Mouse (Mus musculus) megakaryocyte, embryonic 14.5 days (primary cell): ENCODE results near the gene Olfml1.

ENCODE experiments used
- FLI1 ChIP-seq: IDR thresholded peaks from 2 replicates; pipeline ENCODE4 v1.6.1; 2012; ENCODE audit warnings: low read length, inconsistent platforms, mixed read lengths
- GATA1 ChIP-seq: IDR thresholded peaks from 3 replicates; pipeline ENCODE4 v1.6.1; 2012; ENCODE audit warnings: mixed read lengths, low read length, inconsistent platforms, borderline replicate concordance

DNA sequence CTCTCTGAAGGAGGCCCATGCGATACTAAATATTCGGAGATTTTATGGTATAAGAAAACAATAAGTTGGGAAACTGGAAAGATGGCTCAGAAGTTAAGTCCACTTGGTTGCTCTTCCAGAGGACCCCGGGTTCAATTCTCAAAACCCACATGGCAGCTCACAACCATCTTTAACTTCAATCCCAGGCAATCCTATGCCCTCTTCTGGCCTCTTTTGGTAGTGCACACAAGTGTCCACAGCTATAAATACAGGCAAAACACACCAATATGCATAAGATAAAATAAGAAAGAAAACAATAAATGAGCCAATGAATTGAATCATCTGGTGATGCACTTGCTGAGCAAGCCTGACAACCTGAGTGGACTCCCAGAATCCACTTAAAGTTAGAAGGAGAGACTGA, 11.3 kb upstream of the Olfml1 start:
- TF ChIP-seq GATA1 (no peak), FLI1 (no peak)
